Comparison of ENCODE assay signal across 10 mouse cellular contexts in genomic region chr6:72359891-72360598, GRCm38 (mm10). TPM values are rescaled to one million over a fixed set of nuclear protein-coding genes. Genes with fewer than 3 reads are reported as not detected.
DNase-seq lines count a peak whose midpoint lies in the region; ATAC-seq and TF ChIP-seq lines count a peak whose summit lies in the region.
"Had no signal": no experiment of that assay in that cellular context is flagged by ENCODE, and none has a peak within 500 bp of the region (broad histone marks: within the 10 kb centered on the region; RNA-seq: fewer than 3 reads in every experiment).

No protein-coding gene starts in this region.

- ATAC-seq in G1E (ENCODE audit: extremely low read depth, insufficient number of reproducible peaks, low FRiP score, poor library complexity, severe bottlenecking) = no peak
- no peak for ATAC-seq in liver, embryonic 14.5 days (ENCODE audit: insufficient read depth)
- ATAC-seq in monocyte, adult 5-6 weeks (replicated peaks; ENCODE audit: insufficient number of reproducible peaks, low FRiP score, low TSS enrichment, poor library complexity, severe bottlenecking) = no peak
- ATAC-seq: forebrain, postnatal 0 days; Patski had no signal

- peak overlapping the region; percentile 80 for H3K4me2 ChIP-seq in liver, embryonic 14.5 days (ENCODE audit: low read depth)

- TF ChIP-seq EP300 in liver, embryonic 14.5 days (IDR thresholded peaks at IDR 0.05; ENCODE audit: low read depth) = no peak

- intact Hi-C loops in left cerebral cortex, postnatal 14 days (cut with DNase I) = loop anchor here (5.0 kb wide), 2 partner anchors 47 to 177 kb away; no protein-coding TSS in a partner anchor

- no peaks in the 10 kb centered on the region for H3K9me3 ChIP-seq in G1E (replicated peaks)
- no peaks in the 10 kb centered on the region for H3K9me3 ChIP-seq in liver, embryonic 14.5 days (ENCODE audit: control insufficient read depth, low read length)

- 0 out of 2 replicates have a peak, but pooled peaks have one; percentile 11 for TF ChIP-seq CTCF in layer of hippocampus, adult 2 months (conservative IDR thresholded peaks at IDR 0.05)
- no peak for TF ChIP-seq CTCF in G1E (IDR thresholded peaks at IDR 0.05; ENCODE audit: low read depth, low read length)
- TF ChIP-seq CTCF in liver, embryonic 14.5 days (IDR thresholded peaks at IDR 0.05; ENCODE audit: low read depth) = no peak

- H3K9ac ChIP-seq in liver, embryonic 14.5 days (replicated peaks) = no peak overlapping the region
- H3K9ac ChIP-seq: forebrain, postnatal 0 days had no signal

- WGBS in liver, embryonic 14.5 days (ENCODE audit: insufficient replicate concordance) = 76% methylated on average over 11 of the region's 11 CpGs

- H3K4me1 ChIP-seq in G1E (ENCODE audit: insufficient read depth, low read depth, low read length) = peaks cover 81% of the 10 kb centered on the region
- H3K4me1 ChIP-seq in liver, embryonic 14.5 days (replicated peaks; ENCODE audit: control insufficient read depth in 2 of 2, insufficient read depth in 2 of 2, low read length in 1 of 2) = peaks cover 15 to 30% of the 10 kb centered on the region in 2 experiments

- H3K4me3 ChIP-seq in layer of hippocampus, adult 2 months = no peak overlapping the region
- H3K4me3 ChIP-seq in G1E (ENCODE audit: low read depth, low read length) = peak overlapping the region; percentile 77; the same call in 1 of the 2 replicates
- H3K4me3 ChIP-seq in liver, embryonic 14.5 days (ENCODE audit: insufficient read depth in 1 of 2, low read depth in 2 of 2, low read length in 2 of 2) = no peak overlapping the region

- DNase-seq in adrenal gland, postnatal 10 days = peak; percentile 30
- DNase-seq in adrenal gland, postnatal 36 days = no peak
- no peak for DNase-seq in layer of hippocampus, adult 2 months (ENCODE audit: low spot score in 2 of 2)
- no peak for DNase-seq in layer of hippocampus, adult 9-11 months
- DNase-seq in G1E (ENCODE audit: low spot score) = no peak
- no peak for DNase-seq in liver, embryonic 14.5 days (ENCODE audit: low read depth in 3 of 3, low spot score in 3 of 3)
- DNase-seq in left cerebral cortex, postnatal 14 days (ENCODE audit: low spot score in 2 of 2) = no peak
- DNase-seq: forebrain, postnatal 0 days had no signal

- no peak overlapping the region for H3K27ac ChIP-seq in layer of hippocampus, adult 2 months
- no peak overlapping the region for H3K27ac ChIP-seq in liver, embryonic 14.5 days

- H3K36me3 ChIP-seq in G1E (replicated peaks) = peaks cover 53% of the 10 kb centered on the region
- peaks cover 20% of the 10 kb centered on the region for H3K36me3 ChIP-seq in liver, embryonic 14.5 days (replicated peaks; ENCODE audit: control insufficient read depth, insufficient read depth, low read depth)

- peaks cover 5% of the 10 kb centered on the region; the same call in 1 of the 2 replicates for H3K27me3 ChIP-seq in G1E (ENCODE audit: insufficient read depth, low read length)
- peaks cover 17% of the 10 kb centered on the region for H3K27me3 ChIP-seq in liver, embryonic 14.5 days (ENCODE audit: control insufficient read depth, insufficient read depth, low read length)
- H3K27me3 ChIP-seq: Patski had no signal

RNA-seq across cellular contexts. Expression of gene Tmem150a, which starts 4.8 kb away (rescaled TPM):
- total RNA-seq in adrenal gland, postnatal 10 days (2021) = 10 to 100 TPM; 27.8 to 27.9 TPM
- 10 to 100 TPM; 19.5 to 22.5 TPM for total RNA-seq in adrenal gland, postnatal 36 days (2021)
- 10 to 100 TPM in 1 of 2 experiments, 1 to 10 TPM in 1; 9.6 to 11.3 TPM for total RNA-seq in layer of hippocampus, adult 2 months (2021)
- total RNA-seq in G1E (2014; fragmentation: Nextera tagmentation) = 5.5 and 6.0 TPM in 2 replicates
- total RNA-seq in G1E (2017) = 0.55 and 1.2 TPM in 2 replicates
- 5.1 and 5.6 TPM in 2 replicates for polyA plus RNA-seq in G1E (2012)
- 39.0 and 58.3 TPM in 2 replicates for polyA plus RNA-seq in liver, embryonic 14.5 days (2012; rRNA removed)
- 43.6 and 48.0 TPM in 2 replicates for polyA plus RNA-seq in liver, embryonic 14.5 days (2014; fragmentation: Nextera tagmentation; extraction: Ambion mirVana)
- total RNA-seq in monocyte, adult 5-6 weeks (2017) = 1.4 to 2.3 TPM in 2 of 3 replicates, not detected in the other
- 10 to 100 TPM; 10.4 to 11.8 TPM for total RNA-seq in left cerebral cortex, postnatal 14 days (2021)

RNA-seq across cellular contexts. Expression of gene Rnf181, which starts 6.7 kb away (rescaled TPM):
- total RNA-seq in adrenal gland, postnatal 10 days (2021) = 100 to 1,000 TPM; 176 to 188 TPM
- total RNA-seq in adrenal gland, postnatal 36 days (2021) = 100 to 1,000 TPM; 258 to 471 TPM
- 10 to 100 TPM; 74.7 to 86.1 TPM for total RNA-seq in layer of hippocampus, adult 2 months (2021)
- total RNA-seq in G1E (2014; fragmentation: Nextera tagmentation) (238 and 244 TPM in 2 replicates), G1E (2017) (153 and 179 TPM in 2 replicates)
- 120 and 165 TPM in 2 replicates for polyA plus RNA-seq in G1E (2012)
- 40.3 and 42.8 TPM in 2 replicates for polyA plus RNA-seq in liver, embryonic 14.5 days (2012; rRNA removed)
- polyA plus RNA-seq in liver, embryonic 14.5 days (2014; fragmentation: Nextera tagmentation; extraction: Ambion mirVana) = 68.0 and 75.4 TPM in 2 replicates
- 51.8 to 77.7 TPM (median 56.1 TPM) in 3 replicates for total RNA-seq in monocyte, adult 5-6 weeks (2017)
- 10 to 100 TPM; 70.4 to 73.7 TPM for total RNA-seq in left cerebral cortex, postnatal 14 days (2021)

RNA-seq across cellular contexts. Expression of gene 0610030E20Rik, which starts 12.9 kb away (rescaled TPM):
- total RNA-seq in adrenal gland, postnatal 10 days (2021) = 10 to 100 TPM; 26.6 to 29.5 TPM
- 10 to 100 TPM; 24.1 to 30.5 TPM for total RNA-seq in adrenal gland, postnatal 36 days (2021)
- total RNA-seq in layer of hippocampus, adult 2 months (2021) = 10 to 100 TPM; 17.4 to 19.0 TPM
- 71.0 and 74.9 TPM in 2 replicates for total RNA-seq in G1E (2014; fragmentation: Nextera tagmentation)
- 26.4 and 29.7 TPM in 2 replicates for total RNA-seq in G1E (2017)
- polyA plus RNA-seq in G1E (2012) = 33.9 and 34.7 TPM in 2 replicates
- polyA plus RNA-seq in liver, embryonic 14.5 days (2012; rRNA removed) = 8.7 and 10.1 TPM in 2 replicates
- polyA plus RNA-seq in liver, embryonic 14.5 days (2014; fragmentation: Nextera tagmentation; extraction: Ambion mirVana) = 7.9 and 10.9 TPM in 2 replicates
- total RNA-seq in monocyte, adult 5-6 weeks (2017) = 14.0 to 33.3 TPM (median 20.1 TPM) in 3 replicates
- total RNA-seq in left cerebral cortex, postnatal 14 days (2021) = 10 to 100 TPM; 13.2 to 15.4 TPM

RNA-seq across cellular contexts. Expression of gene Usp39, which starts 15.1 kb away (rescaled TPM):
- 10 to 100 TPM; 28.4 to 29.3 TPM for total RNA-seq in adrenal gland, postnatal 10 days (2021)
- 10 to 100 TPM; 29.5 to 35.1 TPM for total RNA-seq in adrenal gland, postnatal 36 days (2021)
- total RNA-seq in layer of hippocampus, adult 2 months (2021) = 10 to 100 TPM; 31.0 to 32.5 TPM
- total RNA-seq in G1E (2014; fragmentation: Nextera tagmentation) = 99.6 and 100 TPM in 2 replicates
- total RNA-seq in G1E (2017) = 116 and 119 TPM in 2 replicates
- polyA plus RNA-seq in G1E (2012) = 26.3 and 29.7 TPM in 2 replicates
- 23.9 and 32.7 TPM in 2 replicates for polyA plus RNA-seq in liver, embryonic 14.5 days (2012; rRNA removed)
- 49.6 and 58.7 TPM in 2 replicates for polyA plus RNA-seq in liver, embryonic 14.5 days (2014; fragmentation: Nextera tagmentation; extraction: Ambion mirVana)
- 22.6 to 41.7 TPM (median 35.3 TPM) in 3 replicates for total RNA-seq in monocyte, adult 5-6 weeks (2017)
- total RNA-seq in left cerebral cortex, postnatal 14 days (2021) = 10 to 100 TPM; 34.3 to 34.9 TPM

RNA-seq across cellular contexts. Expression of gene Vamp5, which starts 20.2 kb away (rescaled TPM):
- total RNA-seq in adrenal gland, postnatal 10 days (2021) = 10 to 100 TPM; 25.2 to 46.6 TPM
- total RNA-seq in adrenal gland, postnatal 36 days (2021) = 10 to 100 TPM; 35.1 to 38.5 TPM
- total RNA-seq in layer of hippocampus, adult 2 months (2021) = 1 to 10 TPM; 3.9 to 4.6 TPM
- total RNA-seq in G1E (2014; fragmentation: Nextera tagmentation) (187 and 244 TPM in 2 replicates), G1E (2017) (163 and 182 TPM in 2 replicates)
- polyA plus RNA-seq in G1E (2012) = 133 and 183 TPM in 2 replicates
- polyA plus RNA-seq in liver, embryonic 14.5 days (2012; rRNA removed) = 72.5 and 80.0 TPM in 2 replicates
- polyA plus RNA-seq in liver, embryonic 14.5 days (2014; fragmentation: Nextera tagmentation; extraction: Ambion mirVana) = 81.0 and 94.5 TPM in 2 replicates
- 6.6 to 20.9 TPM (median 13.2 TPM) in 3 replicates for total RNA-seq in monocyte, adult 5-6 weeks (2017)
- 1 to 10 TPM; 4.2 to 7.1 TPM for total RNA-seq in left cerebral cortex, postnatal 14 days (2021)
